Comparison of ENCODE assay signal across 25 mouse cellular contexts in the genomic region with DNA sequence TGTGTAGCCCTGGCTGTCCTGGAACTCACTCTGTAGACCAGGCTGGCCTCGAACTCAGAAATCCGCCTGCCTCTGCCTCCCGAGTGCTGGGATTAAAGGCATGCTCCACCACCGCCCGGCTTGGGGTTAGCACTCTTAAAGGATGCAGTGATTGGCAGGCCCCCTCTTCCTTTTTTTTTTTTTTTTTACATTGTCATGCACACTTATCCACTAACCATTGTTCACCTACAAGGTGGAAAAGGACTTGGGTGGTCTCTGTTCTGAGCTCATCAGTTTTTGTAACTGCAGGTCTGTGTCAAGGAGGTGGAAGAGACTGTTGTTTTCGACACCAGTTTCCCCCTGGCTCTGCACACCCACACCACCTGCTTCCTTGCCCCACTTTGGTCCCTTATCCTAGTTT.
"Had no signal": no experiment of that assay in that cellular context is flagged by ENCODE, and none has a peak within 500 bp of the region (broad histone marks: within the 10 kb centered on the region; RNA-seq: fewer than 3 reads in every experiment).

No protein-coding gene starts in this region.

- DNase-seq: cerebellum, adult 8-10 months; cerebellum, adult 9-10 months; cerebellum, adult 9-11 months; cerebellum, postnatal 10 days; cerebellum, postnatal 14 days; cerebellum, postnatal 25 days; cerebellum, postnatal 36 days; embryo, embryonic 11 days; forebrain, postnatal 0 days; gastrocnemius, adult 2 months; gastrocnemius, postnatal 10 days; gastrocnemius, postnatal 14 days; gastrocnemius, postnatal 25 days; gastrocnemius, postnatal 36 days; heart, adult 18-20 months; heart, adult 2 months had no signal

- H3K9ac ChIP-seq: embryonic facial prominence, embryonic 12.5 days; embryonic facial prominence, embryonic 13.5 days; embryonic facial prominence, embryonic 15.5 days; forebrain, embryonic 12.5 days; forebrain, embryonic 13.5 days; forebrain, embryonic 15.5 days; forebrain, postnatal 0 days had no signal

- H3K36me3 ChIP-seq: embryonic facial prominence, embryonic 10.5 days; embryonic facial prominence, embryonic 12.5 days; embryonic facial prominence, embryonic 13.5 days; embryonic facial prominence, embryonic 15.5 days; forebrain, embryonic 10.5 days; forebrain, embryonic 12.5 days; forebrain, embryonic 15.5 days had no signal

- H3K4me3 ChIP-seq: embryonic facial prominence, embryonic 10.5 days; embryonic facial prominence, embryonic 12.5 days; embryonic facial prominence, embryonic 13.5 days; embryonic facial prominence, embryonic 15.5 days; erythroblast, embryonic 14.5 days; forebrain, embryonic 10.5 days; forebrain, embryonic 12.5 days; forebrain, embryonic 13.5 days; forebrain, embryonic 15.5 days; gastrocnemius, adult 2 months; heart, adult 2 months had no signal

- H3K4me1 ChIP-seq: embryonic facial prominence, embryonic 10.5 days; embryonic facial prominence, embryonic 12.5 days; embryonic facial prominence, embryonic 13.5 days; embryonic facial prominence, embryonic 15.5 days; forebrain, embryonic 10.5 days; forebrain, embryonic 12.5 days; forebrain, embryonic 13.5 days; forebrain, embryonic 15.5 days had no signal

- H3K27ac ChIP-seq: embryonic facial prominence, embryonic 10.5 days; embryonic facial prominence, embryonic 12.5 days; embryonic facial prominence, embryonic 13.5 days; embryonic facial prominence, embryonic 15.5 days; forebrain, embryonic 10.5 days; forebrain, embryonic 12.5 days; forebrain, embryonic 13.5 days; forebrain, embryonic 15.5 days; gastrocnemius, adult 2 months; heart, adult 2 months had no signal

- H3K9me3 ChIP-seq: embryonic facial prominence, embryonic 10.5 days; embryonic facial prominence, embryonic 12.5 days; embryonic facial prominence, embryonic 13.5 days; embryonic facial prominence, embryonic 15.5 days; forebrain, embryonic 10.5 days; forebrain, embryonic 12.5 days; forebrain, embryonic 13.5 days; forebrain, embryonic 15.5 days had no signal

- H3K27me3 ChIP-seq: embryonic facial prominence, embryonic 12.5 days; embryonic facial prominence, embryonic 13.5 days; embryonic facial prominence, embryonic 15.5 days; forebrain, embryonic 15.5 days had no signal
